Mouse (Mus musculus) small intestine, adult 2 months (tissue): ENCODE measurements at regions not wholly inside any gene's neighbourhood (a gene's known extent, or its start where the extent isn't known, plus 50 kb on each side); places are given as distances from the start of the nearest gene placed in this dataset.

Experiments used
- CTCF ChIP-seq: fragments of 200-500 bp; IDR thresholded peaks from 2 replicates; pipeline ENCODE4 v1.5.1; 2012; ENCODE audit warnings: low read depth, mild to moderate bottlenecking, control low read depth, inconsistent platforms, low read length, moderate library complexity, mixed read lengths; ENCODE audit not compliant: insufficient replicate concordance, insufficient read length; ENCODE audit errors: extremely low read depth
- POLR2A ChIP-seq: fragments of 200-500 bp; IDR thresholded peaks from 2 replicates; pipeline ENCODE4 v1.6.1; 2012; ENCODE audit warnings: low read depth, mild to moderate bottlenecking, control low read depth, inconsistent platforms, low read length, moderate library complexity

DNA sequence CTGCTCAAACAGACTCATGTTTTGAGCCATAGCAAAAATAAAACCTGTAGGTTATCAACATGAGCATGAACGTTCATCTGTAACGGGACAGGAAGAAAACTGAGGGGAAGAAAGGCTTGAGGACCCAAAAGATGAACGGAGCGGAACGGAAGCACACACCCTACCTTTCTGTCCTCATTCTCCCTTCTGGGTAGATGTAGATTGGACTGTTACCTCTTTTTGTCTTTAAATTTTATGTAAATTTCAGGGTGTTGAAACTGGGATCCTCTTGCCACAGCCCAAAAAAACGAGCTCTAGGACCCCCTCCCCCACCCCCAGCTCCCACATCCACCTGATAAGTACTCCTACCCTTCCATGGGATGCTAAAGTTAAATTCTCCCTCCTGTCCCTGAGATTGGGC lies 107.8 kb upstream of the Ipo5 start:
- TF ChIP-seq CTCF, result no peak
- no peak for TF ChIP-seq POLR2A
